Mouse (Mus musculus) cerebellum, adult 2 months (tissue): ENCODE measurements around the gene Mks1.

Experiments
- CTCF ChIP-seq: fragments of 200-500 bp; IDR thresholded peaks from 2 replicates; pipeline ENCODE4 v1.5.1; 2011; ENCODE audit warnings: low read depth, mild to moderate bottlenecking, control low read depth, low read length, moderate library complexity, borderline replicate concordance; ENCODE audit not compliant: insufficient read depth
- POLR2A ChIP-seq: fragments of 200-500 bp; IDR thresholded peaks from 2 replicates; pipeline ENCODE4 v1.6.1; 2011; ENCODE audit warnings: low read length, control low read depth, borderline replicate concordance; ENCODE audit not compliant: insufficient read depth

- TF ChIP-seq CTCF (no peak), POLR2A (no peak)
These were observed 41.6 kb upstream of the Mks1 start for GRCm38 (mm10) chr11:87811396-87811795.
